Mouse (Mus musculus): ENCODE data around the gene Sox10. TPM values are rescaled to one million over a fixed set of nuclear protein-coding genes. Genes with fewer than 3 reads are reported as not detected.

The Sox10 gene
- total RNA-seq, 2 experiments from 2014 or later = 38.5 to 41.2 TPM

DNA sequence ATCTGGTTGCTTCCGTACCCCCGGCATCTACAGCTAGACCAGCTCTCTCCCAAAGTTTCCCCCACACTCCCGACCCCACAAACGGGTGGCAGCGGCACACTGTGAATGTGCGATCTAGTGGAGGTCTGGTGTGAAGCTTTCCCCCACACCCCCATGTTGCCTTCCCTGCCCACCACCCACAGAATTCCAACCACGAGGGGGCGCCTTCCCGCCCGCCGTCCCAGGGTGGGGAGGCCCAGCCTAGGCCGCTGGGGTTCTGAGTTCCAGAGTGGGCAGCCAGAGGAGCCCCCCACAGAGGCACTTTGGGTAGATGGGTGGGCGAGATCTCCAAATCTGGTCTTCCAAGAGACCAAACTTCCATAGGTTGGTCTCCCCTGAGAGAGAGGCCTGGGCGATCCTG lies 2.2 kb downstream of the Sox10 start:
- no peak for DNase-seq (ENCODE audit: extremely low spot score in 1 of 2, low spot score in 1 of 2)

DNA sequence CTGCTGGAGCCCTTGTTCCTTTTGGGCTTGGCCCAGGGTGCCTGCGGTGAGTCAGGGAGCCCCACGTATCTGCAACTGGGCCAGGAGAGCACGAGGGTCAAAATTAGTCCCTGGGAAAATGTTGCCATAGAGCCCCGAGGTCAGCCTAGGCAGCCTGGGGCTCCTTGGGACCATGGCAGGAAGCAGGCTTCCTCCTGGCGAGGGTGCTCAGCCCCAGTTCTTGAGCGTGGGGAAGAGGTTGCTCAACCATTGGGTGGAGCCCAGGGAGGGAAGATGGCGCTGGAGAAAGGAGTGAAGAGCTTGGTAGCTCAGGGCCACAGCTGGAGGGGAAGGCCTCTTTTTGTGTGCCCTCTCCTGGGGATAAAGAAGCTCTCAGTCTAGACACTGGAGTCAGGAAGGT lies 2.7 kb downstream of the Sox10 start:
- no peak for DNase-seq (ENCODE audit: extremely low spot score in 1 of 2, low spot score in 1 of 2)

DNA sequence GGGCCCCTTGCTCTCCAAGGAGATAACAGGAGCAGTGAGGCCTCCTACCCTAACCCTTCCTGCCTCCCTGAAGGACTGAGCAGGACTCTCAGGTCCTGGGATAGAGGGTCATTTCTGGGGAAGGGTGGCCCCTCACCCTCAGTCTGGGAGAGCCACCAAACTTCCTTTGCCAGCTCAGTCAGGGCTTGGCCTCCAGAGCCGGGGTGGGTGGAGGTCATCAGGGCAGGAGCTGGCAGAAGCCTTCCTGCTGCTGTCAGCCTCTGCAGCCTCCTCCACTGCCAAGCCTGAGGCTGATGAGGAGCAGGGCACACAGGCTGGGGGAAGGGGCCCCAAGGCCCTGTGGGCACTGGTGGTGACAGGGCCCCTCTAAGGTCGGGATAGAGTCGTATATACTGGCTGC lies 9.5 kb downstream of the Sox10 start:
- DNase-seq (ENCODE audit: extremely low spot score in 1 of 2, low spot score in 1 of 2) = no peak

DNA sequence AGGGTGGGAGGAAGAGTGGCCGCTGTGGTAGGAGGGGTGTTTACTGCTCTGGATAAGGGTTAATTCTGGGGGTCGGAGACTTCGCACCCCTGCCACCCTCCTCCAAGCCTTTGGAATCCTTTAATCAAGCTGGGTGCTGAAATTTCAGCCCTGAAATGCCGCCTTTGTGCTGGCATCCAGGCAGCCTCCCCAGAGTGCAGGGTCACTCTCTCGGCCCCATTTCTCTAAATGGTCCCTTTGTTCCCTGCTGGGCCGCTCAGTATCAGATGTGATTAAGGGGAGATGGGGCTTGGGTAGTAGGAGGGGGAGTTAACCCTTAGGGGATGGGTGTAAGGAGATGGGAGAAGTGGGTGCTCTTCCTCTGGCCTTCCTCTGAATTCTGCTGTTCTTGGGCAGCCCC lies 12.3 kb downstream of the Sox10 start:
- no peak for DNase-seq (ENCODE audit: extremely low spot score in 1 of 2, low spot score in 1 of 2)

DNA sequence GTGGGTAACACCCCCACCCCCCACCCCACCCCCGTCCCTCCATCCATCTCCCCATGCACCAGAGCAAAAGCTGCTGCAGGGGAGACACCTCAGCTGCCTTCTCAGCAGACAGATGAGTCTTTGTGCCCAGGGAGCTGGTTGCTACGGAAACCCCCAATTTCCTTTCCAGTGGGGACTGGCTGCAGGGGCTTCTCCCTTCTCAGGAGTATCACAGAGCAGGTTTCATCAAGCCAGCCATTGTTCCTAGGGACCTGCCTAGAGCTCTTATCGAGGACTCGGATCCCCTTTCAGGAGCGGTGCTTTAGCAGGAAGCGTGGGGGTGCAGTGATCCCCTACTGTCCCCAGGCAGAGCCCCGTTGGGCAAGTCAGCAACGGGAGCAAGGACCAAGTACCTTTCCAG lies 13.2 kb downstream of the Sox10 start:
- DNase-seq (ENCODE audit: extremely low spot score in 1 of 2, low spot score in 1 of 2) = no peak

DNA sequence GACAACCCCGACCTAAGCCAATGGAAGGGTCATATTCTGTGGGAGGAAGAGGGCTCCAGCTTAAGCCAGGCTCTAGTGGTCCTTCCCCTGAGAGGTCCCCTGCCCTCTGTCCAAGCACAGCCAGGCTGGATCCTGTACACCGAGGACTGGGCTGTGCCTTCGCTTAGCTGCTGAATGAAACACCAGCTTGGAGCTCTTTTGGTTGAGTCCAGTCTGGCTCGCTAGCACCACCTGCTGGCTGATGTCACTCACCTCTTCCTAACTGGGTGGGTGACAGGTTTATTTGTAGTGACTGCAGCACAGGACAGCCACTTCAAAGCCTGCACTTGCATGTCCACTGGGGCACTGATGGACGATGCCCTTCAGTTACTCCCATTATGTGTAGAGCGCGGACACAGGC lies 16.5 kb downstream of the Sox10 start:
- DNase-seq (ENCODE audit: extremely low spot score in 1 of 2, low spot score in 1 of 2) = peak; percentile 71 to 95

DNA sequence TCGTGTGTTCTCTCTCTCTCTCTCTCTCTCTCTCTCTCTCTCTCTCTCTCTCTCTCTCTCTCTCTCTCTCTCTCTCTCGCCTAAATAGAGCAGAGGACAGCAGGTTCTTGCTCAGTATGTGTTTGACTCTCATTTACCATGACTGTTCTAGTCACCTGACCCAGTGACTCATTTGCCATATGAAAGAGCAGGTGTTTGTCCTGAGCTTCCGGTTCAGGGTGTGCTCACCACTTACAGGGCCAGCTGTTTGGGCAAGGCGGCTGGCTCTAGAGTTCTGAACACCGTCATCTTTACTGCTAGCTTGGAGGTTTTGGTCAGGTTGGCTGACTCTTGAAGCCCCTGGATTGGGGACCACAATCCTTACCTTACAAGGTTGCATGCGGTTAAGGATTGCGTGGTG lies 19.5 kb downstream of the Sox10 start:
- no peak for DNase-seq (ENCODE audit: extremely low spot score in 1 of 2, low spot score in 1 of 2)

DNA sequence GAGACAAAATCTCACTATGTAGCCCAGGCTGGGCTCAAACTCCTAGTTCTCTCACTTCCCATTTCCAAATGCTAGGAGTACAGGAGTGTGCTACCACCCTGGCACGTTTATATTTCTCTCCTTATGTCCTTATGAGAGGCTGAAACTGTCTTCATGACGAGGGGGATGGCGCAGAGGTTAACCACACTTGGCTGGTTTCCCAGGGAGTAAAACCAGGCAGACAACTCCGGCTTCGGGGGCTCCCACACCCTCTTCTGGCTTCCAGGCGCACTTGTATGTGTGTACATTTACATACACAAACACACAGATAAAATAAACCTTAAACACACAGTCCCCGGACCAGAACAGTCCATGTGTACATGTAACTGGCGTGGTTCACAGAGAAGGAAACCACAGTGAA lies 21.0 kb downstream of the Sox10 start:
- no peak for DNase-seq (ENCODE audit: extremely low spot score in 1 of 2, low spot score in 1 of 2)

DNA sequence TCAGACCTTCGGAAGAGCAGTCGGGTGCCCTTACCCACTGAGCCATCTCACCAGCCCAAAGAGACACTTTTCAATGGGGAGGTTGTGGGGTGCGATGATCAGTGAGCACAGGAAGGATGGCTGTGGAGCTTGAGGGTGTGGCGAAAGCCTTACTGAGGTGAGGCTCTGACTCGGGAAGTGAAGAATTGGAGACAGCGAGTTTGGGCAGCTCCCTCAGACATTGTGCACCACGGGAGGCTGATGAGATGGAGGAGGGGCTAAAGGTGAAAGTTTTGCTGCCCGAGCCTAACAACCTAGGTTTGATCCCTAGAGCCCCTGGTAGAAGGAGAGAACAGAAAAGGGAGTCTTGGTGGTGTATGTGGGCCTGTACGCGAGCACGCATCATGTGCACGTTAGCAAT lies 21.7 kb downstream of the Sox10 start:
- DNase-seq (ENCODE audit: extremely low spot score in 1 of 2, low spot score in 1 of 2) = no peak

DNA sequence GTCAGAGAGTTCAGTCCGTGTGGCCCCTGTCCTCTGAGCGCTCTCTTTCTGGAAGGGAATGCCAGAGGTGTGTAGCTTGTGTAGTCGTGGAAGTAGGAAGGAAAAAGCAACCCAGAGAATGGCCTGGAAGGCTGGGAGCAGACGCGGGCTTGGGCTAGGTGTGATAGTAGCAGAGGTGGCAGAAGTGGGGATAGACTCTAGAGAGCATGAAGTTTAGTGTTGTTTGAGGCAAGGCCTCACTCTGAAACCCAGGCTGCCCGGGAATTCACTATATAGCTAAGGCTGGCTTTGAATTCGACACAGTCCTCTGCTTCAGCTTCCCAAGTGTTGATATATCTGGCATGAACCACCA lies 23.5 kb downstream of the Sox10 start:
- DNase-seq (ENCODE audit: extremely low spot score in 1 of 2, low spot score in 1 of 2) = no peak

DNA sequence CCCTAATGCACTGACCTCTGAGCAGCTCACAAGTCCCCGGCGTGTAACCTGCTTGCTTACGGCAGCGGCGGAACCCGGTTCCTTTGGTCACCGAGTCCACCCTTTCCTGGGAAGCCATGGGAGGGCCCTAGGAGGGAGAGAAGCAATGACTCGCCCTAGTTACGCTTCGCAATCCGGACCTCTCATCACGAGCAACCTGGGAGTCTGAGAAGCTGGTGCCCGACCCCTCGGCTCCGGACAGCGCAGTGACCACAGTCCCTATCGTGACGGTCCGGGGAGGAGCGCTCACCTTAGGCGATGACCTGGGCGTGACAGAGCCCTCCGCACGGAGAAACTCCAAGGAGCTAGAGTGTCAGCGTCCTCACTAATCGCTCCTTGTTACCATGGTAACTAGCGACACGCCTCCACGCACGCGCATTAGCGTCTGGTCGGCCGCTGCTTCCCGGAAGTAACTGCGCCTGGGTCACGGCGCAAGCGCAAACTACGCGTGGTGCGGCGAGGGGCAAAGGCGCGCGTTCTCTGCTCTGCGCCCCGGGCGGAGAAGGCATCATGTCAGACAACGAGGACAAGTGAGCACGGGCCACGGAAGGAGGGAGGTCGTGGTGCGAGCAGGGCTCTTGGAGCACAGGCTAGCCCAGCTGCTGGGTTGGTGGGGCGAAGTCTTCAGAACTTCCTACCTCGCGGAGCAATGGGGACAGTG lies 24.0 kb downstream of the Sox10 start, which contains the start of the genes Polr2f and 1700088E04Rik:
Gene Polr2f (plus strand): TSS at position 144 of the 700 bp plus-strand sequence.
Gene 1700088E04Rik (minus strand): TSS at position 388 of the 700 bp plus-strand sequence.
- peak; percentile 93 to 94 for DNase-seq (ENCODE audit: extremely low spot score in 1 of 2, low spot score in 1 of 2)

DNA sequence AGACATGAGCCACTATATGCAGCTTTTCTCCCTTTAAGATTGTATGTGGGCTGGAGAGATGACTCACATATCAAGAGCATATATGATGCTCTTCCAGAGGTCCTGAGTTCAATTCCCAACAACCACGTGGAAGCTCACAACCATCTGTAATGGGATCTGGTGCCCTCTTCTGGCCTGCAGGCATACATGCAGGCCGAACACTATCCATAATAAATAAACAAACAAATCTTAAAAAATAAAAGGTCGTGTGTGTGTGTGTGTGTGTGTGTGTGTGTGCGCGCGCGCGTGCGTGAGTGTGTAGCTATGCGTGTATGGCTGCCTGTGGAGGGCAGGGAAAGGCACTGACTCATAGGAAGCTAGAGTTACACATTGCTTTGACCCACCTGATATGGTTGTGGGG lies 25.4 kb downstream of the Sox10 start:
- no peak for DNase-seq (ENCODE audit: extremely low spot score in 1 of 2, low spot score in 1 of 2)

DNA sequence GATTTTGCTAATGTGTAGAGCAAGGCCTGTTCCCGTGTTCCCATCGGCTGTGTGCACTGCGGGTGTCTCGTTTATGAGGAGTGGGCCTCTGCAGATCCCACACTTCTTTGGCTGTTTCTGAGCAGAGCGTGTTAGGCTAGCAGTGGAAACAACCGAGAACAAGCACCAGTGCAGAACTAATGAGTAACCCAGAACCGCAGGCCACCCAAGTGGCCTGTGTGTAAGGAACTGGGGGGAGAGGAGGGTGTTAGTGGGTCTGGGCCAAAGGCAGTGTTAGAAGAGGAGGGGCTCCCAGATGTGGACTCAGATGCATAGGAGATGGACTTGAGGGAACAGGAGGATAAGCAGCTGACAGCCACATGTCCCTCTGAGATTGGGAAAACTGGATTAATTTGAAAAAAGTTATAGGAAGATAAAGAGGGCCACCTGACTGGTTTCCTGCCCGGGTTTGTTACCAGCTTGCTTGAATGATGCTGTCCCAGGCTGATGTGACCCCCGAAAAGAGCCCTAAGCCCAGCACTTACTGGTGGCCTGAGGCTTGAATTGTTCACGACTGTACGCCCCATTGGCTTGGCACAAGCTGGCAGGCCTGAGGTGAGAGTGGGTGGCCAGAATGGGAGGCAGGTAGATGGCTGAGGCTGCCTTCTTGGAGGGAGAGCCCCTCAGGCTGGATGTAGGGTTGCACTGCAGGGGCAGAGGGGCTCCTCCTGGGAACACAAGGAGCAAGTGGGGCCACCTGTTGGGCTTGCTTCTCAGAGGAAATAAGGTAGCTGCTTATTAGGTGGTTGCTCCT lies 29.1 kb downstream of the Sox10 start:
- no peak for DNase-seq (ENCODE audit: extremely low spot score in 1 of 2, low spot score in 1 of 2)

DNA sequence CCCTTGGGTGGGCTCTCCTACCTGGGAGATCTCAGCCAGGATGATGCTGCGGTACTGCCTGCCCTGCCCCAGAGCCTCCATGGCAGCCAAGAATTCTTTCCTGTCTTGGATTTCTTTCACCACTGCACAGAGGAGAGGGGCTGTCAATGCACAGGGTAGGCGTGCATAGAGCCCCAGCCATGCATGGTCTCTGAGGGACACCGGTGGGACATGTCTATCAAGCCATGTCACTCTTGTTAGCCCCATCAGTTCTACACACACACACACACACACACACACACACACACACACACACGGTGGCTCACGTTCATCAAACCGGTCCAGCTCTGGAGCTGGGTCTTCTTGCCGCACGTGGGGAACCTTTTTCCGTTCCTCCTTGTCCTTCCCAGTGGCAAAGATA lies 29.7 kb downstream of the Sox10 start:
- no peak for DNase-seq (ENCODE audit: extremely low spot score in 1 of 2, low spot score in 1 of 2)

DNA sequence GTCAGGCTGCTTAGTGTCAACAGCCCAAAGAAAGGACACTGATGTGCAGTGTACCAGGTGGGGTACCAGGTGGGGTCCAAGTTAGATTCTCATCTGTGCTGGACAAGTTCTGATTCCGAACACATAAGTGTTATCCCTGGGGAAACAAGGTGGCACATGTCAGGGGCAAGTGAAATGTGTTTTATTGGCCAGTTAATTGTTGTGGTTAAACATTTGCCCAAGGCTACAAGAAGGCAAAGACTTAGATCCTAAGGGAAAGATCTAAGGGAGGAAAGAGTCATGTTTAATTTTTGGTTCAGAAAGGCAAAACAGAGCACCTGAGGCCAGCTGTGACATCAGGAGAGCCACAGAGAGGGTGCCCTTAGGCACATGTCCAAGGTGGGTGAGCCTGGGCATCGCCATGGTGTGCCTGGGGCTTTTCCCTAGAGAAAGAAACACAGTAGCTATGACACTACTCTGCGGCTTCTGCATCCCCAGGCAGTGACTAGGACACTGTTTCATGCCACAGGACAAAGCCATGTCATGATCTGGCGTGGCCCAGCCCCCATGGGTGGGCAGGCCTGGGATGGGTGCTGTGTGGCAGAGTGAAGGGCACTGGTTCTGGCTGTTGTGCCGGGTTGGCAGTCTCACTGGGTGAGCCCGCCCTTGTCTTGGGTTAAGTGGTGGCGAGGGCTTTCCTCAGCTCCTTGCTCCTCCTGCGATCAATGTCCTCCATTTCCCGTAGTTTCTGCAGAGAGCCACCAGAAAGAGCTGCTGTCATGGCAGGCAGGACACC lies 30.4 kb downstream of the Sox10 start:
- no peak for DNase-seq (ENCODE audit: extremely low spot score in 1 of 2, low spot score in 1 of 2)

DNA sequence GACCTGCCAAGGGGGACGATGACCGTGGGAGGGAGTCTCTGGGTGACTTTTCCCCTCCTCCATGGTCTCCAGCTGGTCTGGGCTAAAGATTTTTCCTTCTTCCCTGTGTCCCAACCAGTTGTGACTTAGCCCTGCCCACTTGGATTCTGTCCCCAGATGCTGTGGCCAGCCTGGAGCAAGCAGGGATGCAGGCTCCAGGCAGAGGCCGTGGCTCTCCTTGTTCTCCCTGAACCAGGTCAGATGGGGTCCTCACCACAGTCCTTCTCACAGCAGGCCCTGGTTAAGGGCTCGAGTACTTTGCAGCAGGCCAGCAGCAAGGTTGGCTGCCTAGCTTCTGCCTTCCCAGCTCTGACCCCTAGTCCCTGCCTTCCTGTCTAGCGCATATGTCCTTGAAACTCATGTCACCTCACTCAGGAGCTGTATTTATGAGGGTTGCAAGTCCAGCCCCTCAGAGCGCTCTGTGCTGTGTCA lies 31.8 kb downstream of the Sox10 start:
- DNase-seq (ENCODE audit: extremely low spot score in 1 of 2, low spot score in 1 of 2) = no peak

DNA sequence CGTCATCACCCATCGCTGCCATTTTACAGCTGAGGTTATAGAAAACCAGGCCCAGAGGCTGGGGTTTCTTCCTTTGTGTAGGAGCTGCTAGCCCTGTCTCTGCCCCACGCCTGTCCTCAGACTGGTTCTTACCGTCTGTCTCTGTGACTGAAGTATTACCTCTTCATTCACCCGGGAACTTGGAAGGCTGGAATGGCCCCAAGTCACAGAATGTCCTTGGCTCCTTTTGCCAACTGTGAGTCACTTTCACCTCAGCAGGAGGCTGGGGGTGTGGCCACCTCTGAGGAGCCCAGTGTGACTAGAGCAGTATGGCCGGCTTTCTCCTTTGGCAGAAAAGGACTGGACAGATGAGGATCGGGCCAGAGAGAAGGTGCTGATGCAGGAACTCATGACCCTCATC lies 33.6 kb downstream of the Sox10 start:
- no peak for DNase-seq (ENCODE audit: extremely low spot score in 1 of 2, low spot score in 1 of 2)

DNA sequence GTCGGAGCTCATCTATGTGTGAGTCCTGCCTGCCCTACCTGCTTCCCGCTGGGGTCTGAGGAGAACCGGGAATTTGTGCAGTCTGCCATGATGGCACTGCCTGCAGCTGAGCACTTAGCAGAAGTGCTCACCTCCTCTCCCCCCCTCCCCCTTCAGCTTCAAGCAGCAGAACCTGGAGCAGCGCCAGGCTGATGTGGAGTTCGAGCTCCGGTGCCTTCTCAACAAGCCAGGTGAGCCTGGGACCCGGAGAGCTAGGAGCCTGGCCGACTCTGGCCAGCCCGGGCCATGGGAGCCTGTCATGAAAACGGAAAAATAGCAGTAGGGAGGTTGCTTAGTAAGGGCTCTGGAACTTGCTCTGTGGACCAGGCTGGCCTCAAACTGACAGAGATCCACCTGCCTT lies 34.3 kb downstream of the Sox10 start:
- DNase-seq (ENCODE audit: extremely low spot score in 1 of 2, low spot score in 1 of 2) = no peak

DNA sequence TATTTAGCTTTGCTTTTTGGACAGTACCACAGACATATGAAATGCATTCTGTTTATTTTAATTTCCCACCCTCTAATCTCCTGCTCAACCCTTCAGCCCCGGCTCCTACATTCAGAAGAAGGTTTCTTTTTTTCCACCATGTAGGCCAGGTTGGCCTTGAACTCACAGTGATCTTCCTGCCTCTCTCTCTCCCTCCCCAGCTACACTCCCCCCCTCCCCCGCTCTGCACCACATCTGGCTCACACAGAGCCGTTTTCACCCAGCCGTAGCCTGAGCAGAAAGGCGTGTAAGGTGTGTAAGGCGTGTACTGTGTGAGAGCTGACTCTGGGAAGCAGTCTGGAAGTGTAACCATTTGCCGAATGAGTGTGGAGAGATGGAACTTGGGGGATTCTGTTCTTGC lies 35.7 kb downstream of the Sox10 start:
- no peak for DNase-seq (ENCODE audit: extremely low spot score in 1 of 2, low spot score in 1 of 2)

DNA sequence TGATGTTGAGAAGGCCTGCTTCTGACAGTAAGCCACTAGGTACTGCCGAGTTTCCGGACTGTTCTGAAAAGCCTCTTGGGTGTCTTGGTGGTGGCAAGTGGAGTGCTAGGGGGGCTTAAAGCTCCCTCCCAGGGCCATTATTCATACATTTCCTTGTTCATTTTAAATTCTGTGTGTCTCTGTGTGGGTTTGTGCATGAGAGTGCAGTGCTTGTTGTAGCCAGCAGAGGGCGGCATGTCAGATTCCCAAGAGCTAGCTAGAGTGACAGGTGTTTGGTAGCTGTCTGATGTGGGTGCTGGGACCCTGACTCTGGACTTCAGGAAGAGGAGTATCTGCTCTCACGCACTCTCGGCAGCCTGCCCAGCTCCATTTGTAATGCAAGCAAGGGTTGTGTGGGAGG lies 36.8 kb downstream of the Sox10 start:
- DNase-seq (ENCODE audit: extremely low spot score in 1 of 2, low spot score in 1 of 2) = no peak

DNA sequence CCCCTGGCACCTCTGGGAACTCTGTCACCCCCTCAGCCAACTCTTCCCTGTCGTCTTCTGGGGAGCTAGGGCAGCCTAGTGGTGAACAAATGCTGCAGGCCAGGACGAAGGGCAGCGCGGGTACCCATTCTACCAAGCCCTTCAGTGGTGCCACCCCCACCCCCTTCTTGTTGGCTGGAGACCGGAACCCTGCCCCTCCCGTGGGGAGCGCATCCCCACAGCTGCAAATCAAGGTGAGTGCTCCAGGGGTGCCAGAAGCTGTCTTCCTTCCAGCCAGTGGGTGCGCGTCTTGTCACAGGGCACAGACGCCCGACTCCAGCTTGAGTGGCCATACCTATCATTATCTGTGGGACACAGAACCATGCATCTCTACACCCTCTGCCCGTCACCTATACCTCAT lies 37.9 kb downstream of the Sox10 start:
- no peak for DNase-seq (ENCODE audit: extremely low spot score in 1 of 2, low spot score in 1 of 2)

All from layer of hippocampus, postnatal 25 days (tissue).